Mouse (Mus musculus) kidney, embryonic 14.5 days (tissue): ENCODE measurements around the gene Mvp. TPM values are rescaled to one million over a fixed set of nuclear protein-coding genes. Genes with fewer than 3 reads are reported as not detected.
A peak's percentile ranks its signal among the peaks of the same experiment; 100 is the strongest.

Source experiments
- ATAC-seq: fragments of 200-750 bp; cut with Nextera tagmentation; 2 replicates; pipeline ENCODE4 v1.8.0; 2017; ENCODE audit warnings: moderate number of reproducible peaks, mild to moderate bottlenecking, moderate TSS enrichment, moderate library complexity; ENCODE audit not compliant: low FRiP score, low TSS enrichment
- H3K27ac ChIP-seq: fragments of 300-500 bp; sonication (generic); 2 replicates; pipeline ENCODE4 v1.5.1; 2014; ENCODE audit warnings: low read depth, mild to moderate bottlenecking, low read length, moderate library complexity, mixed read lengths
- H3K27me3 ChIP-seq: fragments of 300-500 bp; sonication (generic); 2 replicates; pipeline ENCODE4 v1.6.1; 2014; ENCODE audit warnings: mild to moderate bottlenecking, low read length; ENCODE audit not compliant: control insufficient read depth, insufficient read depth
- H3K36me3 ChIP-seq: fragments of 300-500 bp; sonication (generic); 2 replicates; pipeline ENCODE4 v1.6.1; 2014; ENCODE audit warnings: low read length, mixed read lengths; ENCODE audit not compliant: control insufficient read depth, insufficient read depth
- H3K4me1 ChIP-seq: fragments of 300-500 bp; sonication (generic); 2 replicates; pipeline ENCODE4 v1.6.1; 2014; ENCODE audit warnings: low read length, mixed read lengths; ENCODE audit not compliant: control insufficient read depth, insufficient read depth
- H3K4me2 ChIP-seq: fragments of 300-500 bp; sonication (generic); replicated peaks from 2 replicates; pipeline ENCODE4 v1.6.1; 2014; ENCODE audit warnings: low read depth, mild to moderate bottlenecking, low read length
- H3K4me3 ChIP-seq: fragments of 300-500 bp; sonication (generic); 2 replicates; pipeline ENCODE4 v1.5.1; 2014; ENCODE audit warnings: mild to moderate bottlenecking, low read length
- H3K9ac ChIP-seq: fragments of 300-500 bp; sonication (generic); 2 replicates; pipeline ENCODE4 v1.6.1; 2014; ENCODE audit warnings: low read depth, mild to moderate bottlenecking, low read length, moderate library complexity
- H3K9me3 ChIP-seq: fragments of 300-500 bp; sonication (generic); 2 replicates; pipeline ENCODE4 v1.6.1; 2016; ENCODE audit warnings: low read length; ENCODE audit not compliant: control insufficient read depth
- WGBS: fragments of 180-500 bp; shearing (Covaris S2); extraction: QIAGEN DNeasy Blood & Tissue Kit; methylation state at CpG from one replicate; pipeline ENCODE4 v1.1.7; 2014; 5-methylcytosine and 5-hydroxymethylcytosine counted together
- polyA plus RNA-seq: library from polyadenylated mRNA; unstranded; fragments of >200 nt; fragmentation: Nextera tagmentation; extraction: Ambion mirVana; gene quantifications from 2 replicates; pipeline ENCODE4 v1.2.1, GENCODE M21; 2014

The Mvp gene
- polyA plus RNA-seq, 1 experiment from 2014 or later = 9.7 TPM

DNA sequence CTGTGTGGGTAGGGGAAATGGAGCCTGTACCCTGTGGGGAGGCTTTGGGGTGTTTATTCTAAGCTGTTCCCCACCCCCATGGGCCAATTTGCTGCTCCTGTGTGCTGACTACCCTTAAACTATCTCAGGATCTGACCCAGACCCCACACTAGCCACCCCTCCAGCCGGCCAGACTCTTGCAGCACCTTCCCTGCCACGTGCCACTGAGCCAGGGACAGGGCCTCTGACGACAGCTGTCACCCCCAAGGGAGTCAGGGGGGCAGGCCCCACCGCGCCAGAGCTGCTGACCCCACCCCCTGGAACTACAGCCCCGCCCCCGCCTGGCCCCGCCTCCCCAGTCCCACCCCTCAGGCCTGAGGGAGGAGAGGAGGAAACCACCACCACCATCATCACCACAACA, 61.8 kb downstream of the Mvp start:
- no peaks in the 10 kb centered on the region for H3K9me3 ChIP-seq
- no peak overlapping the region for H3K4me3 ChIP-seq
- peaks cover 3% of the 10 kb centered on the region; the same call in 1 of the 2 replicates for H3K4me1 ChIP-seq
- WGBS = 1% methylated on average over 8 of the region's 8 CpGs
- H3K4me2 ChIP-seq = no peak overlapping the region
- peaks cover 22% of the 10 kb centered on the region for H3K27me3 ChIP-seq
- H3K36me3 ChIP-seq = no peaks in the 10 kb centered on the region
- no peak; the same call in 1 of the 2 replicates for ATAC-seq
- H3K27ac ChIP-seq = no peak overlapping the region
- H3K9ac ChIP-seq = no peak overlapping the region

DNA sequence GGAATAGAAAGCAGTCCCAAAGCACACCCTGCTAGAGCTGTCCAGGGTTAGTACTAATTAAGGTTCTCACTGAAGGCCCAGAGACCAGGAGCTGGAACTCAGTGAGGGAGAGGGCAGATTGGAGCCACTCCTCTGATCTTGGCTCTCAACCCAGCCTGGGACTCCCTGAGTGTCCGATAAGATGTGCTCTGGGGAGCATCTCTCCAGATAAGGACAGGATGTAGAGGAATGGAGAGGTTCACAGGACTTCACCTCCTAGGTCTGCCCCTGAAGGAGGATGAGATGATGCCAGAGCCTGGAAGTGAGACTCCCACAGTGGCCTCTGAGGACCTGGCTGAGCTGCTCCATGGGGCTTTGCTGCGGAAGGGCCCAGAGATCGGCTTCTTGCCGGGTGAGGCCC, 62.7 kb downstream of the Mvp start:
- 24% methylated on average over 4 of the region's 4 CpGs for WGBS

DNA sequence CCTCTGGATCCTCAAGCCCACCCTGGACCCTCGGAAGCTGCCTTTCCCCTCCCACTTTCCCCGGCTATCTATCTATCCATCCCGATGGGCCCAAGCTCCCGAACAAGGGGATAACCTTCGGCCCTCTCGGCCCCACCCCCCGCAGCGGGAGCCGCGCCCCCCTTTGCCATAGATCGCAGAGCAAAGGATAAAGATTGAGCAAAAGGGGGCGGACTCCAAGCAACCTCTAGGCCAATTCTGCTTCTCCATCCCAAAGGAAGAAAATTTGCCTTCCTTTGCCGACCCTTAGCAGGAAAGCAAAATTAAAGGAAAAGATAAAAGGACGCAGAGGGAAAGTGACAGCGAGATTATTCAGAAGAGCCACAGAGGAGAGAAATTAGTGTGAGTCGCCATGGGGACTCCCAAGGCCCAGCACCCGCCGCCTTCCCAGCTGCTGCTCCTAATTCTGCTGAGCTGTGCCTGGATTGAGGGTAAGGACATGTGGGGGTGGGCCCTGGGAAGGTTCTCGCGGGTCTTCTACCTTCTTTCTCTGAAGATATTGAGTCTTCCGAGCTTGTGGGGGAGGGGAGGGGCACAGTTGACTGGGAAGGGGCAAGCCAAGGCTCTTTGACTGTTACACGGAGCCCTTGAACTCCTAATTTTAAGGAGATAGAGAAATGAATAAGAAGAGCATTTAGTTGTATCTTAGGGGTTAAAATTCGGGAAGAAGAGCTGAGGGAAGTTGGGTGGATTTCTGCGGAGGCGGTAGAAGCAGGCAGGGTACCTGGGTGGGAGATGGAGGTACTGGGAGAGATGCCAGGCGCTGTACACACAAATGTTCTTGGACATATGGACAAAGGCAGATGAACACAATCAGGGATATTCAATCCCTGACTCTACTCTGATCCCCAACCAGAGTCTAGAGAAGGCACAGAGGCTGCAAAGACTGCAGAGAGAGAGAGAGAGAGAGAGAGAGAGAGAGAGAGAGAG, 63.5 kb downstream of the Mvp start:
- Histone ChIP-seq H3K9me3 (no peaks in the 10 kb centered on the region), H3K4me2 (peak overlapping the region; percentile 89; the same call in 1 of the 2 replicates), H3K36me3 (no peaks in the 10 kb centered on the region), H3K4me1 (peaks cover 3% of the 10 kb centered on the region; the same call in 1 of the 2 replicates), H3K27me3 (peaks cover 22% of the 10 kb centered on the region), H3K4me3 (peak overlapping the region; percentile 48; the same call in 1 of the 2 replicates), H3K9ac (no peak overlapping the region), H3K27ac (no peak overlapping the region)
- WGBS = 3% methylated on average over 26 of the region's 26 CpGs
- no peak for ATAC-seq

More for the DNA sequence above, 62.7 kb downstream of the Mvp start:
- H3K9me3 ChIP-seq = no peaks in the 10 kb centered on the region
- peaks cover 22% of the 10 kb centered on the region for H3K27me3 ChIP-seq
- H3K4me3 ChIP-seq = no peak overlapping the region
- no peak for ATAC-seq
- no peaks in the 10 kb centered on the region for H3K36me3 ChIP-seq
- H3K4me2 ChIP-seq = no peak overlapping the region
- no peak overlapping the region for H3K9ac ChIP-seq
- peaks cover 3% of the 10 kb centered on the region; the same call in 1 of the 2 replicates for H3K4me1 ChIP-seq
- H3K27ac ChIP-seq = no peak overlapping the region

DNA sequence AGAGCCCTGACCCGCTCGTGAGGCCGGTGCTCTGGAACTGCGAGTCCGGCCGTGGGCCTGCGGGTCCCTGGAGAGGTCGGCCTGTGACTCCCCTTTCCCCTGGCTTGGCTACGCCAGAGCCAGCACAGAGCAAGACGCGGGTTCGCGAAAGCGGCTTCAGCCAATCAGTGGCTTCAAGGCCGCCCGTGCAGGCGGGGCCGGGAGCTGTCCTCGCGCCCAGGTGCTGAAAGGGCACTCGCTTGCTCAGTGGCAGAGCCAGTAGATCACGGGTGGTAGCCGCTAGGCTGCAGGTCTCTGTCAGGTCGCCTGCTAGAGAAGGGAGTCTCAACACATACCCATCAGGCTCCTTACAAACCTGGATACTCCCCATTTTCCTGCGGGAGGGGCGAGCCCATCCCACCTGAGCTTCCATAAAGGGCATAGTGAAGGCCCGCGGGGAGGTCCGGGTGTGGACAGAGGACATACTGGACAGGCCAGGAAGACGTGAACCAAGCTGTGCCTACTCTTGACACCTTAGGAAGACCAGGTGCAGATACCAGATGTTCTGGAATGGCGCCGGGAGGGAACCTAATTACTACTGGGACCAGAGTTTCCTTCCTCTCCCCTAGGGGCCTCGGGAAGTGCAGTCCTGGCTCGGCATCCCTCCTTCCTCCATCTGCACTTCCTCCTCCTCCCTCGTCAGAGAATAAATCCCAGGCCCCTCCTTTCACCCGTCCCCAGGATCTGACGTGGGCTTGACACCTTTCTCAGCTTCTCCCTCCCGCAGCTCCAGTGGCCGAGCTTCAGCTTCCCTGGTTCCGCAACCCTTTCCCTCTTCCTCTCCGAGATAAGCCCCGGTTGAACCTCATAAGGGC, 64.4 kb downstream of the Mvp start, which contains the start of gene Sez6l2:
Gene Sez6l2 (plus strand): TSS at position 771 of the 854 bp plus-strand sequence.
- peak within 1 kb of the TSS; percentile 48 for H3K4me3 ChIP-seq
- peaks cover 3% of the 10 kb centered on the region; the same call in 1 of the 2 replicates for H3K36me3 ChIP-seq
- peak within 1 kb of the TSS; percentile 1; the same call in 1 of the 2 replicates for H3K9ac ChIP-seq
- H3K4me2 ChIP-seq = peak within 1 kb of the TSS; percentile 89
- H3K4me1 ChIP-seq = peaks cover 3% of the 10 kb centered on the region; the same call in 1 of the 2 replicates
- no peak within 1 kb of the TSS for H3K27ac ChIP-seq
- ATAC-seq = peak; percentile 92
- H3K27me3 ChIP-seq = peaks cover 22% of the 10 kb centered on the region
- WGBS = 1% methylated on average over 36 of the region's 42 CpGs
- H3K9me3 ChIP-seq = no peaks in the 10 kb centered on the region

DNA sequence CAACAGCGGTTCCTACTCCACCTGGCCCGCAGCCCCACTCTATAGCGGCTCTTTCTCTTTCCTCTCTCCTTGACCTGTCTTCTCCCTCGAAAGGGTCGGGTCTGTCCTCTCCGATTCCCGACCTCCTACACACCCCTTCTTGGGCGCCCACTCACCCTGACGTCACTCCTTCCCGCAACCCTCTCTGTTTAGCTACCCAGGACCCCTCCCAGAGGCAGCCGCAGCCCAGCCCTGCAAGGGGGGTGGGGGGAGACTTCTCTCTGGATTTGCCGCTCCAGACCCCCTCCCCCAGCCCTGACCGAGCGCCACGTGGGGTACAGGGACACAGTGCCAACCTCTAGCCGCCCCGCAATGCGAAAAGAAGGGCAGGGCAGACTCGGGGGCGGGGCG, 65.0 kb downstream of the Mvp start, which contains the start of gene Asphd1:
Gene Asphd1 (minus strand): TSS at position 180 of the 390 bp plus-strand sequence.
- no peaks in the 10 kb centered on the region for H3K9me3 ChIP-seq
- peaks cover 22% of the 10 kb centered on the region for H3K27me3 ChIP-seq
- 1% methylated on average over 21 of the region's 21 CpGs for WGBS
- peak; percentile 58 for ATAC-seq
- H3K36me3 ChIP-seq = peaks cover 8% of the 10 kb centered on the region; the same call in 1 of the 2 replicates
- peaks cover 3% of the 10 kb centered on the region; the same call in 1 of the 2 replicates for H3K4me1 ChIP-seq
- peak within 1 kb of the TSS; percentile 89 for H3K4me2 ChIP-seq
- peak within 1 kb of the TSS; percentile 48 for H3K4me3 ChIP-seq
- no peak within 1 kb of the TSS for H3K27ac ChIP-seq
- peak within 1 kb of the TSS; percentile 1; the same call in 1 of the 2 replicates for H3K9ac ChIP-seq

DNA sequence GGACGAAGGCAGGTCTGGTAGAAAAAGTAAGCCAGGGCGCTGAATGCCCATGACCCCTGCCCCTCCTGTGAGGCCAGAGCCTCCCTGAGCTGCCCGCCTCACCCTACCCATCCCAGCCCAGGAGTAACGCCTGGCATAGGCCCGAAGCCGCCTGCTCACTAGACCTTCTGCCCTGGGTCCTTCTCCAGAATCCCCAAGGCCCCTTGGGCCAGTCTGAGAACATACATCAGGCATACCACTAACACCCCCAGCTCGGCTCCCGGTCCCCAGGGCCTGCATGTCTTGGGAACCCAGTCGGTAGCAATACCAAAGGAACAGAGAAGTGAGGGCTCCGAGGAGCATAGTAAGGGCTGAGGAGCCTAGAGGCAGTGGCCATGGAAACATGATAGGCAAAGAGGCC, 65.8 kb downstream of the Mvp start:
- no peak overlapping the region for H3K9ac ChIP-seq
- H3K27ac ChIP-seq = no peak overlapping the region
- H3K4me1 ChIP-seq = peaks cover 3% of the 10 kb centered on the region; the same call in 1 of the 2 replicates
- no peaks in the 10 kb centered on the region for H3K9me3 ChIP-seq
- 85% methylated on average over 10 of the region's 10 CpGs for WGBS
- no peak overlapping the region for H3K4me2 ChIP-seq
- H3K4me3 ChIP-seq = no peak overlapping the region
- peaks cover 22% of the 10 kb centered on the region for H3K27me3 ChIP-seq
- ATAC-seq = no peak
- peaks cover 11% of the 10 kb centered on the region; the same call in 1 of the 2 replicates for H3K36me3 ChIP-seq

DNA sequence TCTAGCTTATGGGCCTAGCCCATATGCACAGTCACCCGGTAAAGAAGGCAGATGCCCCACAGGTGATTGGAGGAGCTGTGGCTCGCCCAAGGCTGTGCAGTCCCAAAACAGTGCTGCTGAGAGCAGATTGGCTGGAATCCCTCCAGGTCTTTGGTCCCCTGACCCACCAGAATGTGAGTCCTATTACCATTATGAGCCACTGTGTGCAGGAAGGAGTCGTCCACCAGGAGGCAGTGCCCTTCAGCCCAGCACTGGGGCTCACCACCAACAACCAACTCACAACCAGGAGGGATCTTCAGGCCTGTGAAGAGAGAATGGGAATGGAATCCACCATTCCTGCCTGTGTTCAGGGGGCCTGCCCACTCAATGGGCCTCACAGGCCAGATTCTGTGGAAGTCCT, 67.9 kb downstream of the Mvp start:
- H3K9ac ChIP-seq = no peak overlapping the region
- peaks cover 17% of the 10 kb centered on the region; the same call in 1 of the 2 replicates for H3K36me3 ChIP-seq
- no peaks in the 10 kb centered on the region for H3K9me3 ChIP-seq
- no peak overlapping the region for H3K4me3 ChIP-seq
- no peak overlapping the region for H3K27ac ChIP-seq
- WGBS = 32% methylated on average over 3 of the region's 3 CpGs
- ATAC-seq = no peak
- H3K4me1 ChIP-seq = peaks cover 3% of the 10 kb centered on the region; the same call in 1 of the 2 replicates
- H3K27me3 ChIP-seq = peaks cover 17% of the 10 kb centered on the region
- no peak overlapping the region for H3K4me2 ChIP-seq

DNA sequence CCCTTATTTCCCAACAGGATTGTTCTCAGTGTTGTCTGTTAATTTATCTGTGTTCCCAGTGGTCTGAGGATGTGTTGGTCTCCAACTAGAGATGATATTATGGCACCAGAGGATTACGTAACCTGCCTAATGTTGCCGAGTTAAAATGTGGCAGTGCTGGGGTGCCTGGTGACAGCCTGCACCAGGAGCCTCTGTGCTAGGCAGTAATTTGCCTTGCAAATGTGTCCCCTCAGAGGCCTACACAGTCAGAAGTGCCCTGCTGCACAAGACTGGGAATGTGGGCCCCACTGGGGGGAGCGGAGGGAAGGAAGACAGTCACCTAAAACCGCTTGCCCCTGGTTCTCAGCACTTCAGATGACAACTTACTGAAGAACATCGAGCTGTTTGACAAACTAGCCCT, 72.6 kb downstream of the Mvp start:
- no peak for ATAC-seq
- H3K4me1 ChIP-seq = no peaks in the 10 kb centered on the region
- H3K27ac ChIP-seq = no peak overlapping the region
- H3K4me3 ChIP-seq = no peak overlapping the region
- no peak overlapping the region for H3K9ac ChIP-seq
- no peaks in the 10 kb centered on the region for H3K9me3 ChIP-seq
- H3K27me3 ChIP-seq = no peaks in the 10 kb centered on the region
- H3K4me2 ChIP-seq = no peak overlapping the region
- peaks cover 25% of the 10 kb centered on the region for H3K36me3 ChIP-seq
- 76% methylated on average over 5 of the region's 5 CpGs for WGBS
